9 mouse cellular contexts compared by ENCODE assay signal in the genomic region with DNA sequence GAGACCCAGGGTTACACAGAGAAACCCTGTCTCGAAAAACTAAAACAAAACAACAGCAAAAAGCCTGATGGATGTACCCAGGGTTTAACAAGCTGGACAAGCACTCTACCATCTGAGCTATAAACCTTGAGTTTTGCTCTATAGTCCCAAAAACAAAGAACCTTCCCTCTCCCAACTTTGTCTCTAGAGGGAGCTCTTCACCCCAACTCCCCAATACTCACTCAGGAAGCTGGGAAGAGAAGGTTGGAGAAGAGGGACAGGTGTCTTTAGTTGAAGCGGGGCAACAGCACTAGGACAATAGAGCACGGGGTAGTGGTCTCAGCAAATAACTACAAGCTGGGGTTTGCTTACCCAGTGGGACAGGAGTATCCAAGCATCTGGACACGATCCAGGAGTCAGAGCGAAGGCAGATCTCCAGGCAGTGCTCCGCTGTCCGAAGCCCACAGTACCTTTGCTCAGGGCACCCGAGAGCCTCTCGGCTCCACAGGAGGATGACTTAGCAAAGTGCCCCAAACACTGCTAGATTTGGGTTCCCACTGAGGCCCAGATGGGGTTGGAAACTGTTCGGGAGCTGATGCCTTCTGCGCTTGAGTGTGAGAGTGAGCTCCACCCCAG. TPM values are rescaled to one million over a fixed set of nuclear protein-coding genes. Genes with fewer than 3 reads are reported as not detected.
DNase-seq lines count a peak whose midpoint lies in the region; ATAC-seq lines count a peak whose summit lies in the region.
"Had no signal": no experiment of that assay in that cellular context is flagged by ENCODE, and none has a peak within 500 bp of the region (broad histone marks: within the 10 kb centered on the region; RNA-seq: fewer than 3 reads in every experiment).

No protein-coding gene starts in this region.

- H3K27me3 ChIP-seq in heart, embryonic 14.5 days (ENCODE audit: control insufficient read depth, insufficient read depth, low read length) = no peaks in the 10 kb centered on the region
- no peaks in the 10 kb centered on the region for H3K27me3 ChIP-seq in embryonic facial prominence, embryonic 12.5 days
- H3K27me3 ChIP-seq in midbrain, embryonic 13.5 days = no peaks in the 10 kb centered on the region

- no peak for DNase-seq in heart, postnatal 14 days
- peak; percentile 38 for DNase-seq in Muller cell, postnatal 12 days (ENCODE audit: inconsistent ontology term)
- no peak for DNase-seq in urinary bladder, postnatal 25 days (ENCODE audit: low spot score)
- DNase-seq in urinary bladder, postnatal 4 days (ENCODE audit: low spot score in 2 of 2) = no peak
- no peak for DNase-seq in ovary, postnatal 10 days (ENCODE audit: low spot score)

- no peak for ATAC-seq in heart, embryonic 14.5 days (ENCODE audit: insufficient number of reproducible peaks, insufficient read depth, low FRiP score, low read depth)
- no peak for ATAC-seq in embryonic facial prominence, embryonic 12.5 days (ENCODE audit: insufficient number of reproducible peaks, insufficient read depth, low FRiP score, low TSS enrichment)
- no peak for ATAC-seq in midbrain, embryonic 13.5 days

- H3K4me1 ChIP-seq in heart, embryonic 14.5 days (ENCODE audit: control insufficient read depth in 2 of 2, insufficient read depth in 2 of 2, low read length in 2 of 2) = peaks cover 2 to 6% of the 10 kb centered on the region in 2 experiments
- H3K4me1 ChIP-seq in embryonic facial prominence, embryonic 12.5 days = no peaks in the 10 kb centered on the region; the same call in 1 of the 2 replicates
- H3K4me1 ChIP-seq in midbrain, embryonic 13.5 days (replicated peaks) = peaks cover 5% of the 10 kb centered on the region; the same call in 1 of the 2 replicates
- H3K4me1 ChIP-seq: megakaryocyte, embryonic 14.5 days had no signal

- WGBS in heart, embryonic 14.5 days = 34% methylated on average over 11 of the region's 11 CpGs
- WGBS in embryonic facial prominence, embryonic 12.5 days = 43% methylated on average over 11 of the region's 11 CpGs
- 40% methylated on average over 11 of the region's 11 CpGs for WGBS in midbrain, embryonic 13.5 days

- H3K4me3 ChIP-seq in heart, embryonic 14.5 days (ENCODE audit: control insufficient read depth in 1 of 2, insufficient read depth in 1 of 2, low read depth in 1 of 2, low read length in 2 of 2) = peak overlapping the region; percentile 9 to 12; a peak in 1 of 4 replicates
- H3K4me3 ChIP-seq in embryonic facial prominence, embryonic 12.5 days = no peak overlapping the region
- no peak overlapping the region for H3K4me3 ChIP-seq in midbrain, embryonic 13.5 days (replicated peaks)
- H3K4me3 ChIP-seq: megakaryocyte, embryonic 14.5 days had no signal

- intact Hi-C loops in heart, postnatal 14 days (cut with DNase I) = no loop called here

- no peaks in the 10 kb centered on the region for H3K9me3 ChIP-seq in heart, embryonic 14.5 days (ENCODE audit: control insufficient read depth, low read length)
- no peaks in the 10 kb centered on the region for H3K9me3 ChIP-seq in embryonic facial prominence, embryonic 12.5 days
- H3K9me3 ChIP-seq in midbrain, embryonic 13.5 days = no peaks in the 10 kb centered on the region

- H3K9ac ChIP-seq in heart, embryonic 14.5 days (ENCODE audit: low read length) = no peak overlapping the region
- no peak overlapping the region for H3K9ac ChIP-seq in embryonic facial prominence, embryonic 12.5 days
- H3K9ac ChIP-seq in midbrain, embryonic 13.5 days (replicated peaks) = no peak overlapping the region

- peak overlapping the region; percentile 58 for H3K4me2 ChIP-seq in heart, embryonic 14.5 days (ENCODE audit: low read length)
- H3K4me2 ChIP-seq in embryonic facial prominence, embryonic 12.5 days (replicated peaks) = peak overlapping the region; percentile 9; the same call in 1 of the 2 replicates
- peak overlapping the region; percentile 19; the same call in 1 of the 2 replicates for H3K4me2 ChIP-seq in midbrain, embryonic 13.5 days (replicated peaks)

- no peaks in the 10 kb centered on the region for H3K36me3 ChIP-seq in heart, embryonic 14.5 days (ENCODE audit: control insufficient read depth, insufficient read depth, low read length)
- no peaks in the 10 kb centered on the region for H3K36me3 ChIP-seq in embryonic facial prominence, embryonic 12.5 days
- H3K36me3 ChIP-seq in midbrain, embryonic 13.5 days = no peaks in the 10 kb centered on the region

- H3K27ac ChIP-seq in heart, embryonic 14.5 days (replicated peaks in 1 of 2; ENCODE audit: control insufficient read depth in 1 of 2, insufficient read depth in 1 of 2, low read depth in 2 of 2, low read length in 2 of 2) = no peak overlapping the region
- H3K27ac ChIP-seq in embryonic facial prominence, embryonic 12.5 days = no peak overlapping the region
- H3K27ac ChIP-seq in midbrain, embryonic 13.5 days = no peak overlapping the region

RNA-seq across cellular contexts. Expression of a gene that starts 37.3 kb away (rescaled TPM):
- 35.8 and 37.6 TPM in 2 replicates for polyA plus RNA-seq in heart, embryonic 14.5 days (2014; fragmentation: Nextera tagmentation; extraction: Ambion mirVana)
- 10 to 100 TPM; 29.6 to 35.1 TPM for total RNA-seq in heart, postnatal 14 days (2021)
- polyA plus RNA-seq in embryonic facial prominence, embryonic 12.5 days (2016; fragmentation: Nextera tagmentation; extraction: Ambion mirVana) = 8.7 and 9.6 TPM in 2 replicates
- polyA plus RNA-seq in midbrain, embryonic 13.5 days (2015; fragmentation: Nextera tagmentation; extraction: Ambion mirVana) = 4.6 and 4.8 TPM in 2 replicates

Comparison
In these comparisons a context has a peak if more than half of its experiments do, and no peak if none do; other contexts are left out.
1. H3K4me3 ChIP-seq: peak in heart, embryonic 14.5 days (2 of 2); none in embryonic facial prominence, embryonic 12.5 days (single experiment) and midbrain, embryonic 13.5 days (single experiment).
2. Peak in every context shown above with its lines, with median percentiles within 50 percentile points of each other: H3K4me2 ChIP-seq.